Mouse (Mus musculus): ENCODE measurements around the gene Tshz3. TPM values are rescaled to one million over a fixed set of nuclear protein-coding genes. Genes with fewer than 3 reads are reported as not detected.
A peak's percentile ranks its signal among the peaks of the same experiment; 100 is the strongest.

The Tshz3 gene
- polyA plus RNA-seq, 1 experiment from 2014 or later: 2.2 TPM

- no peaks in the 10 kb centered on the region for H3K9me3 ChIP-seq (ENCODE audit: control insufficient read depth)
- H3K4me1 ChIP-seq (replicated peaks; ENCODE audit: control insufficient read depth, insufficient read depth, low read length): no peaks in the 10 kb centered on the region
- peak; percentile 26; the same call in 1 of the 2 replicates for TF ChIP-seq CTCF (IDR thresholded peaks at IDR 0.05; ENCODE audit: low read depth)
- no peak overlapping the region for H3K4me2 ChIP-seq (replicated peaks; ENCODE audit: low read depth)
- H3K27ac ChIP-seq (ENCODE audit: low read depth, low read length): no peak overlapping the region
- no peaks in the 10 kb centered on the region for H3K27me3 ChIP-seq (replicated peaks; ENCODE audit: control insufficient read depth, insufficient read depth, low read length)
- no peak for ATAC-seq
- 77% methylated on average over 14 of the region's 14 CpGs for WGBS
- H3K9ac ChIP-seq (ENCODE audit: low read depth, low read length): no peak overlapping the region
- no peaks in the 10 kb centered on the region for H3K36me3 ChIP-seq (ENCODE audit: control insufficient read depth, insufficient read depth)
- H3K4me3 ChIP-seq (ENCODE audit: low read depth, low read length): no peak overlapping the region
Observed at GRCm38 (mm10) chr7:36736303-36737050, 38.6 kb downstream of the Tshz3 start.

DNA sequence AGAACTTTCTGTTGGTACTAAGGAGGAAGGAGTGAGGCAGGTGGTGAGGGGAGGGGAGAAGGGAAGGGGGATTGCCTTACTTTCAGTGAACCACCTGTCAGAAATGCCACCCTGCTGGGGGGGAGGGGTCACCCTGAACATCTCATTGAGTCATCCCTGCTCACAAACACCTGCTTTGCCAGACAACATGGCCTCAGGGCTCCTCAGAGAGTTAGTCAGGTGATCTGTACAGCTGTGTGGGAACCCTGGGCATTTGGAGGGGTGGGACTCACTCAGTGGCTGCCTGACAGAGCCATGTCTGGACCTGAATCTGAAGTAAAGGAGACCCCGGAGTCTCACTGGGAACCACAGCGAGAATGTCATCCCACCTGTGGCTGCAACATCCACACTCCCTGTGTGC lies 53.6 kb downstream of the Tshz3 start:
- no peaks in the 10 kb centered on the region for H3K27me3 ChIP-seq (replicated peaks; ENCODE audit: control insufficient read depth, insufficient read depth, low read length)
- H3K27ac ChIP-seq (ENCODE audit: low read depth, low read length): no peak overlapping the region
- no peaks in the 10 kb centered on the region for H3K4me1 ChIP-seq (replicated peaks; ENCODE audit: control insufficient read depth, insufficient read depth, low read length)
- no peaks in the 10 kb centered on the region for H3K36me3 ChIP-seq (ENCODE audit: control insufficient read depth, insufficient read depth)
- H3K9ac ChIP-seq (ENCODE audit: low read depth, low read length): no peak overlapping the region
- H3K9me3 ChIP-seq (ENCODE audit: control insufficient read depth): no peaks in the 10 kb centered on the region
- no peak for TF ChIP-seq CTCF (IDR thresholded peaks at IDR 0.05; ENCODE audit: low read depth)
- no peak overlapping the region for H3K4me2 ChIP-seq (replicated peaks; ENCODE audit: low read depth)
- H3K4me3 ChIP-seq (ENCODE audit: low read depth, low read length): no peak overlapping the region
- 92% methylated on average over 2 of the region's 2 CpGs for WGBS
- ATAC-seq: no peak

DNA sequence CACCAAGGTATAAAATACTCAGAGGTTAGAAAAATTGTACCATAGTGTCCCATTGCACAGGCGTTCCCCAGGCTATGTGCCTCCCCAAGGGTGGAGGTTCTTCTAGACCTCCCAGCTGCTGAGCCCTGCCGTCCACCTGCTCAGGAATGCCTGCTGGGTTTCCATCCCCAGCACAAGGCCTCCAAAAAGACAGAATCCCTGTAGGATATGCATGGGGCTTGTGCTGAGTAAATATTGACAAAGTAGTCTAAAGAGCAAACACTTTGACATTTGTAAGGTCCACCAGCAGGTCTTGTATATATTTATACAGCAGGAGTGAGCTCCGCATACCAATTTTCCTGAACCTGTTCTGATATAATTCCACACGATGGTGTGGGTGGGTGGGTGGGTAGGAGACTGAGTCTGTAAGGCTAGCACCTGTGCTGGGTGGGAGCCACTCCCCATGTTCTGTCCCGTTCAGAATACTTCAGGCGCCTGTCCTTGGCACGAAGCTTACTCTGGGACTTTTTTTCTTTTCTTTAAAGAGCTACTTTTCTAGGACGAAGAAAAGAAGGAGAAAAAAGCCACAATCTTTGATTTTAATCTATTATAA lies 69.7 kb downstream of the Tshz3 start:
- Histone ChIP-seq H3K4me3 (ENCODE audit: low read depth, low read length) (no peak overlapping the region), H3K27me3 (replicated peaks; ENCODE audit: control insufficient read depth, insufficient read depth, low read length) (no peaks in the 10 kb centered on the region), H3K9ac (ENCODE audit: low read depth, low read length) (no peak overlapping the region), H3K36me3 (ENCODE audit: control insufficient read depth, insufficient read depth) (peaks cover 5% of the 10 kb centered on the region; the same call in 1 of the 2 replicates), H3K27ac (ENCODE audit: low read depth, low read length) (no peak overlapping the region), H3K4me2 (replicated peaks; ENCODE audit: low read depth) (no peak overlapping the region), H3K4me1 (replicated peaks; ENCODE audit: control insufficient read depth, insufficient read depth, low read length) (no peaks in the 10 kb centered on the region), H3K9me3 (ENCODE audit: control insufficient read depth) (no peaks in the 10 kb centered on the region)
- no peak for TF ChIP-seq CTCF (IDR thresholded peaks at IDR 0.05; ENCODE audit: low read depth)
- WGBS: 34% methylated on average over 8 of the region's 8 CpGs
- ATAC-seq: no peak

- Histone ChIP-seq H3K4me1 (replicated peaks; ENCODE audit: control insufficient read depth, insufficient read depth, low read length) (no peaks in the 10 kb centered on the region), H3K9me3 (ENCODE audit: control insufficient read depth) (no peaks in the 10 kb centered on the region), H3K9ac (ENCODE audit: low read depth, low read length) (no peak overlapping the region), H3K4me3 (ENCODE audit: low read depth, low read length) (no peak overlapping the region), H3K27ac (ENCODE audit: low read depth, low read length) (no peak overlapping the region), H3K27me3 (replicated peaks; ENCODE audit: control insufficient read depth, insufficient read depth, low read length) (no peaks in the 10 kb centered on the region), H3K36me3 (ENCODE audit: control insufficient read depth, insufficient read depth) (peaks cover 5% of the 10 kb centered on the region; the same call in 1 of the 2 replicates), H3K4me2 (replicated peaks; ENCODE audit: low read depth) (no peak overlapping the region)
- ATAC-seq: no peak
- 82% methylated on average over 7 of the region's 7 CpGs for WGBS
- no peak for TF ChIP-seq CTCF (IDR thresholded peaks at IDR 0.05; ENCODE audit: low read depth)
Observed at GRCm38 (mm10) chr7:36773086-36773485, 75.2 kb downstream of the Tshz3 start.

- no peak for ATAC-seq
- Histone ChIP-seq H3K36me3 (ENCODE audit: control insufficient read depth, insufficient read depth) (no peaks in the 10 kb centered on the region), H3K4me3 (ENCODE audit: low read depth, low read length) (no peak overlapping the region), H3K4me1 (replicated peaks; ENCODE audit: control insufficient read depth, insufficient read depth, low read length) (no peaks in the 10 kb centered on the region), H3K9ac (ENCODE audit: low read depth, low read length) (no peak overlapping the region), H3K9me3 (ENCODE audit: control insufficient read depth) (no peaks in the 10 kb centered on the region), H3K4me2 (replicated peaks; ENCODE audit: low read depth) (no peak overlapping the region), H3K27ac (ENCODE audit: low read depth, low read length) (no peak overlapping the region), H3K27me3 (replicated peaks; ENCODE audit: control insufficient read depth, insufficient read depth, low read length) (no peaks in the 10 kb centered on the region)
- WGBS: 79% methylated on average over 4 of the region's 4 CpGs
- no peak for TF ChIP-seq CTCF (IDR thresholded peaks at IDR 0.05; ENCODE audit: low read depth)
Observed at GRCm38 (mm10) chr7:36776956-36777355, 79.0 kb downstream of the Tshz3 start.

DNA sequence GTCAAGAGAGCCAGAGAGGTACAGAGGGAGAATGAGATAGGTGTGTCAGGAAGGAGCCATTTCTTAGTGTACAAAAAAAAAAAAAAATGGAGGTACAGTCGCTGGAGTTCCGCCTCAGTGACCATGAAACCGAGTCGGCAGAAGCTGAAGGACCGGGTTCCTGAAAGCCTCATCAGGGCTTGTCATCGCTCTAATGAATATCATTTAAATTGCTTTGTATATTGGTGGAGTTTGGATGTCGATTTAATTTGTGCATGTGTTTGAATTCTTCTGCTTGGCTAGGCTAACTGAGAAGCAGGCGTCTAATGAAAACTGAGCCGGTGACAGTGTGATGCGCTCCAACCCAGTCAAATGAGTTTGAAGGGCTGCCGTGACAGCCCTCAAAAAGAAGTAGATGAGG lies 80.5 kb downstream of the Tshz3 start:
- TF ChIP-seq CTCF (IDR thresholded peaks at IDR 0.05; ENCODE audit: low read depth): no peak
- H3K4me1 ChIP-seq (replicated peaks; ENCODE audit: control insufficient read depth, insufficient read depth, low read length): no peaks in the 10 kb centered on the region
- H3K4me2 ChIP-seq (replicated peaks; ENCODE audit: low read depth): no peak overlapping the region
- no peak overlapping the region for H3K4me3 ChIP-seq (ENCODE audit: low read depth, low read length)
- no peak for ATAC-seq
- H3K27ac ChIP-seq (ENCODE audit: low read depth, low read length): no peak overlapping the region
- H3K9me3 ChIP-seq (ENCODE audit: control insufficient read depth): no peaks in the 10 kb centered on the region
- no peaks in the 10 kb centered on the region for H3K36me3 ChIP-seq (ENCODE audit: control insufficient read depth, insufficient read depth)
- WGBS: 92% methylated on average over 11 of the region's 11 CpGs
- H3K9ac ChIP-seq (ENCODE audit: low read depth, low read length): no peak overlapping the region
- H3K27me3 ChIP-seq (replicated peaks; ENCODE audit: control insufficient read depth, insufficient read depth, low read length): no peaks in the 10 kb centered on the region

All from intestine, postnatal 0 days (tissue).